Mouse (Mus musculus) CD4-positive naive resting alpha-beta T cell, adult 76 days (primary cell): Measurements from ENCODE around the gene Rasgrf2. TPM values are rescaled to one million over a fixed set of nuclear protein-coding genes. Genes with fewer than 3 reads are reported as not detected.

Experiments
- total RNA-seq: library from RNA; stranded (reverse); gene quantifications from one replicate; pipeline ENCODE4 v1.2.4, GENCODE M21; 2023

Gene Rasgrf2
- 20.4 TPM for total RNA-seq

GRCm38 (mm10) chr13:92131384-92132150, at the start of gene Rasgrf2:
Gene Rasgrf2, minus strand, starts transcription at chr13:92131656.

GRCm38 (mm10) chr13:91876741-91877349, 254.6 kb downstream of the Rasgrf2 start, which contains the start of gene Ckmt2:
Gene Ckmt2, minus strand, starts transcription at chr13:91876885.

Other genes starting within 250 kb of the Rasgrf2 start
- not detected for gene Gm20379, start 174.3 kb upstream of the Rasgrf2 start, total RNA-seq
- gene Dhfr, start 223.1 kb upstream of the Rasgrf2 start, total RNA-seq: 2.5 TPM
- 50.5 TPM for gene Msh3, start 223.3 kb upstream of the Rasgrf2 start, total RNA-seq